Mouse (Mus musculus): ENCODE results near the gene Snap91.

DNA sequence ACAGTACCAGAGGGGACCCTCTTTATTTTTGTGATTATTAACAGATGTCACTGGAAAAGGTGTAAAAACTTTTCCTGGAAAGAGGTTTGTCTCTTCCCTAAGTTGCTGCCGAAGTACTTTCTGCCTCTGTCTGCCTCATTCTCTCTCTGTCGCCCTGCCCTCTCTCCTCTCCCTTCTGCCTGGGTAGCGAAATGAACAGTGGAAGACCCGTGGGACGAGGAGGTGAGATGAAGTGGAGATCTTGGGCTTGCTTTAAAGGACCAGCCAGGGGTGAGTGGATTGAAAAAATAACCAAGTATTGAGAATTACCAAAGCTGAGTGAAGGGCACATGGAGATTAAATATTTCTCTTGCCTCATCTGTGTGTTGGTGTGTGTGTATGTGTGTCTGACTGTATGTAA lies 136.4 kb downstream of the Snap91 start:
- TF ChIP-seq POLR2A (IDR thresholded peaks at IDR 0.05; ENCODE audit: insufficient read depth, low read depth, low read length): no peak
- no peak for TF ChIP-seq CTCF (IDR thresholded peaks at IDR 0.05; ENCODE audit: insufficient read depth, low read depth, low read length)
